ENCODE assay signal across 30 mouse cellular contexts in genomic region chr8:46625166-46625565, GRCm38 (mm10). TPM values are rescaled to one million over a fixed set of nuclear protein-coding genes. Genes with fewer than 3 reads are reported as not detected.
DNase-seq lines count a peak whose midpoint lies in the region; ATAC-seq lines count a peak whose summit lies in the region.
"Had no signal": no experiment of that assay in that cellular context is flagged by ENCODE, and none has a peak within 500 bp of the region (broad histone marks: within the 10 kb centered on the region; RNA-seq: fewer than 3 reads in every experiment).

No protein-coding gene starts in this region.

- H3K4me2 ChIP-seq in liver, embryonic 12.5 days = no peak overlapping the region; the same call in 1 of the 2 replicates
- H3K4me2 ChIP-seq: embryonic facial prominence, embryonic 15.5 days; forebrain, embryonic 12.5 days; heart, embryonic 15.5 days; hindbrain, embryonic 12.5 days; intestine, embryonic 15.5 days; limb, embryonic 13.5 days; liver, embryonic 13.5 days; midbrain, embryonic 13.5 days had no signal

- H3K4me3 ChIP-seq in liver, embryonic 12.5 days = no peak overlapping the region
- H3K4me3 ChIP-seq in megakaryocyte, embryonic 14.5 days (replicated peaks) = peak overlapping the region; percentile 70
- H3K4me3 ChIP-seq: embryonic facial prominence, embryonic 10.5 days; embryonic facial prominence, embryonic 15.5 days; forebrain, embryonic 12.5 days; heart, adult 2 months; heart, embryonic 15.5 days; hindbrain, embryonic 12.5 days; intestine, embryonic 15.5 days; layer of hippocampus, adult 2 months; left cerebral cortex, adult 2 months; limb, embryonic 13.5 days; liver, embryonic 13.5 days; midbrain, embryonic 13.5 days had no signal

- H3K36me3 ChIP-seq in liver, embryonic 12.5 days = peaks cover 32% of the 10 kb centered on the region
- H3K36me3 ChIP-seq in megakaryocyte, embryonic 14.5 days (replicated peaks; ENCODE audit: low read length) = peaks cover 52% of the 10 kb centered on the region
- H3K36me3 ChIP-seq: embryonic facial prominence, embryonic 15.5 days; heart, embryonic 15.5 days; intestine, embryonic 15.5 days had no signal

- 16% methylated on average over 1 of the region's 1 CpGs for WGBS in liver, embryonic 12.5 days (ENCODE audit: insufficient replicate concordance)

- peaks cover 53% of the 10 kb centered on the region for H3K4me1 ChIP-seq in liver, embryonic 12.5 days
- peaks cover 78% of the 10 kb centered on the region for H3K4me1 ChIP-seq in megakaryocyte, embryonic 14.5 days
- H3K4me1 ChIP-seq: hindbrain, embryonic 12.5 days; intestine, embryonic 15.5 days had no signal

- ATAC-seq in liver, embryonic 12.5 days = no peak
- ATAC-seq in megakaryocyte, adult 5-6 weeks (ENCODE audit: poor library complexity, severe bottlenecking) = no peak
- peak; percentile 35 for ATAC-seq in granulocyte monocyte progenitor cell, adult 5-6 weeks (replicated peaks; ENCODE audit: poor library complexity, severe bottlenecking)
- no peak for ATAC-seq in CD4-positive, CD25-positive, alpha-beta regulatory T cell, adult 4 months
- ATAC-seq: hindbrain, postnatal 0 days; intestine, embryonic 15.5 days; midbrain, embryonic 13.5 days had no signal

- no peak for DNase-seq in liver
- DNase-seq in cerebellum, adult 8-10 months = no peak
- DNase-seq: adrenal gland, postnatal 36 days; cerebellum, adult 18-20 months; cerebellum, postnatal 14 days; gastrocnemius, postnatal 14 days; heart, adult 2 months; heart, postnatal 36 days; kidney, adult 2 months; kidney, postnatal 36 days; liver, embryonic 13.5 days; lung, adult 2 months; right cerebral cortex, postnatal 14 days; thymus, postnatal 4 days had no signal

- no peak overlapping the region for H3K9ac ChIP-seq in liver, embryonic 12.5 days
- H3K9ac ChIP-seq: embryonic facial prominence, embryonic 15.5 days; forebrain, embryonic 12.5 days; heart, embryonic 15.5 days; hindbrain, embryonic 12.5 days; intestine, embryonic 15.5 days; limb, embryonic 13.5 days; liver, embryonic 13.5 days; midbrain, embryonic 13.5 days had no signal

- peak overlapping the region; percentile 25; the same call in 1 of the 2 replicates for H3K27ac ChIP-seq in liver, embryonic 12.5 days
- H3K27ac ChIP-seq: embryonic facial prominence, embryonic 10.5 days; embryonic facial prominence, embryonic 15.5 days; forebrain, embryonic 12.5 days; heart, adult 2 months; heart, embryonic 15.5 days; hindbrain, embryonic 12.5 days; hindbrain, postnatal 0 days; intestine, embryonic 15.5 days; layer of hippocampus, adult 2 months; left cerebral cortex, adult 2 months; limb, embryonic 13.5 days; liver, embryonic 13.5 days; midbrain, embryonic 13.5 days had no signal

- no peaks in the 10 kb centered on the region for H3K9me3 ChIP-seq in liver, embryonic 12.5 days (replicated peaks)
- H3K9me3 ChIP-seq in megakaryocyte, embryonic 14.5 days = no peaks in the 10 kb centered on the region
- H3K9me3 ChIP-seq: embryonic facial prominence, embryonic 10.5 days; embryonic facial prominence, embryonic 15.5 days; forebrain, embryonic 12.5 days; heart, embryonic 15.5 days; hindbrain, embryonic 12.5 days; intestine, embryonic 15.5 days; limb, embryonic 13.5 days; liver, embryonic 13.5 days; midbrain, embryonic 13.5 days had no signal

- H3K27me3 ChIP-seq in liver, embryonic 12.5 days (replicated peaks) = no peaks in the 10 kb centered on the region
- no peaks in the 10 kb centered on the region for H3K27me3 ChIP-seq in megakaryocyte, embryonic 14.5 days (replicated peaks)
- H3K27me3 ChIP-seq: embryonic facial prominence, embryonic 15.5 days; forebrain, embryonic 12.5 days; heart, embryonic 15.5 days; hindbrain, embryonic 12.5 days; intestine, embryonic 15.5 days; limb, embryonic 13.5 days; liver, embryonic 13.5 days; midbrain, embryonic 13.5 days had no signal

RNA-seq across cellular contexts. Expression of gene Casp3, which starts 8.1 kb away (rescaled TPM):
- polyA plus RNA-seq in liver, embryonic 12.5 days (2016; fragmentation: Nextera tagmentation; extraction: Ambion mirVana) = 94.0 and 94.6 TPM in 2 replicates
- polyA plus RNA-seq in megakaryocyte, embryonic 14.5 days (2012; ENCODE audit: insufficient read depth, low replicate concordance) = 5.7 and 12.1 TPM in 2 replicates
- 40.0 and 41.8 TPM in 2 replicates for total RNA-seq in megakaryocyte, adult 5-6 weeks (2015)
- 74.2 and 88.3 TPM in 2 replicates for total RNA-seq in megakaryocyte, adult 5-6 weeks (2017)
- total RNA-seq in granulocyte monocyte progenitor cell, adult 5-6 weeks (2014; fragmentation: Nextera tagmentation) = 31.1 and 33.6 TPM in 2 replicates
- total RNA-seq in granulocyte monocyte progenitor cell, adult 5-6 weeks (2017) = 54.1 and 64.2 TPM in 2 replicates
- polyA plus RNA-seq in CD4-positive, CD25-positive, alpha-beta regulatory T cell, adult 4 months (2017; shearing (Covaris generic)) = 10 to 100 TPM; 50.3 to 69.1 TPM

RNA-seq across cellular contexts. Expression of gene Primpol, which starts 8.2 kb away (rescaled TPM):
- 11.7 and 13.1 TPM in 2 replicates for polyA plus RNA-seq in liver, embryonic 12.5 days (2016; fragmentation: Nextera tagmentation; extraction: Ambion mirVana)
- 0.03 TPM in 1 of 2 replicates, not detected in the other for polyA plus RNA-seq in megakaryocyte, embryonic 14.5 days (2012; ENCODE audit: insufficient read depth, low replicate concordance)
- 19.2 and 20.1 TPM in 2 replicates for total RNA-seq in megakaryocyte, adult 5-6 weeks (2015)
- total RNA-seq in megakaryocyte, adult 5-6 weeks (2017) = 7.5 and 9.6 TPM in 2 replicates
- 6.8 and 9.7 TPM in 2 replicates for total RNA-seq in granulocyte monocyte progenitor cell, adult 5-6 weeks (2014; fragmentation: Nextera tagmentation)
- 10.9 and 11.4 TPM in 2 replicates for total RNA-seq in granulocyte monocyte progenitor cell, adult 5-6 weeks (2017)
- 10 to 100 TPM; 38.8 to 42.9 TPM for polyA plus RNA-seq in CD4-positive, CD25-positive, alpha-beta regulatory T cell, adult 4 months (2017; shearing (Covaris generic))

Comparison
In these comparisons a context has a peak if more than half of its experiments do, and no peak if none do; other contexts are left out.
1. RNA of gene Primpol, which starts 8.2 kb away (polyA plus RNA-seq): 38.8 to 42.9 TPM in CD4-positive, CD25-positive, alpha-beta regulatory T cell, adult 4 months and 11.7 to 13.1 TPM in liver, embryonic 12.5 days; 0.03 TPM in megakaryocyte, embryonic 14.5 days; every median in the first group is over 10 times any median in the second.